Mouse (Mus musculus): ENCODE data around the gene Rem2.

The Rem2 gene

GRCm38 (mm10) chr14:54443712-54444618, 31.9 kb upstream of the Rem2 start:
- no peak for DNase-seq

- DNase-seq = no peak
Measured at GRCm38 (mm10) chr14:54445476-54445875, 30.4 kb upstream of the Rem2 start.

GRCm38 (mm10) chr14:54453566-54453965, 22.3 kb upstream of the Rem2 start:
- DNase-seq = no peak

- no peak for DNase-seq
Measured at GRCm38 (mm10) chr14:54454669-54455528, 21.0 kb upstream of the Rem2 start.

- no peak for DNase-seq
Measured at GRCm38 (mm10) chr14:54457907-54458569, 17.9 kb upstream of the Rem2 start.

- no peak for DNase-seq
Measured at GRCm38 (mm10) chr14:54462146-54462545, 13.8 kb upstream of the Rem2 start.

GRCm38 (mm10) chr14:54463108-54463958, 12.6 kb upstream of the Rem2 start:
- no peak for DNase-seq

GRCm38 (mm10) chr14:54463959-54464292, 12.0 kb upstream of the Rem2 start, which contains the start of gene Lrp10:
Gene Lrp10, plus strand, starts transcription at chr14:54464137.
- DNase-seq = peak; percentile 94

GRCm38 (mm10) chr14:54464293-54465005, 11.5 kb upstream of the Rem2 start:
- peak; percentile 80 for DNase-seq

- DNase-seq = no peak
Measured at GRCm38 (mm10) chr14:54471467-54471866, 4.4 kb upstream of the Rem2 start.

GRCm38 (mm10) chr14:54472671-54473070, 3.2 kb upstream of the Rem2 start:
- DNase-seq = no peak

- DNase-seq = no peak
Measured at GRCm38 (mm10) chr14:54474744-54475143, 1.2 kb upstream of the Rem2 start.

GRCm38 (mm10) chr14:54477172-54477909, 1.4 kb downstream of the Rem2 start:
- no peak for DNase-seq

- peak; percentile 54 for DNase-seq
Measured at GRCm38 (mm10) chr14:54479451-54479920, 3.6 kb downstream of the Rem2 start.

GRCm38 (mm10) chr14:54480673-54481072, 4.8 kb downstream of the Rem2 start:
- DNase-seq = no peak

GRCm38 (mm10) chr14:54481402-54481801, 5.5 kb downstream of the Rem2 start:
- DNase-seq = no peak

- peak; percentile 48 for DNase-seq
Measured at GRCm38 (mm10) chr14:54482498-54482897, 6.6 kb downstream of the Rem2 start.

GRCm38 (mm10) chr14:54485899-54486298, 10.0 kb downstream of the Rem2 start:
- no peak for DNase-seq

- no peak for DNase-seq
Measured at GRCm38 (mm10) chr14:54487732-54488131, 11.8 kb downstream of the Rem2 start.

GRCm38 (mm10) chr14:54488350-54488749, 12.4 kb downstream of the Rem2 start:
- no peak for DNase-seq
